8 mouse cellular contexts compared by ENCODE assay signal in the genomic region with DNA sequence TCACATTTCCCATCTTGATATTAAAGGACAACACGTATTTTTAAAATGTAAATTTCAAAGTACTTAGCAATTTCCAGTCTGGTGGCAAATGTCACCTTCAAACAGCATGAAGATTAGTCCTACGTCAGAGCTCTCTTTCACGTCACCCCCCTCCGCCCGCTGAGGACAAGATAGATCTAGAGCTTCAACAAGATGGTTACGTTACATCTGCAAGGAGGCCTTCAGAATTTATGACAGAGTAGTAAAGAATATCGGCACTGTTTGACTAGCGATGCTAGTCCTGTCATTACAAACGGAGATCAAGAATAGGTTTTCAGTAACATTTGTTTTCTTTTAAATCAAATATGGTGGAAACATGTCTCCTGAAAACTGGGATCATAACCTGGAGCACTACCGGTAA. TPM values are rescaled to one million over a fixed set of nuclear protein-coding genes. Genes with fewer than 3 reads are reported as not detected.
DNase-seq lines count a peak whose midpoint lies in the region; ATAC-seq and TF ChIP-seq lines count a peak whose summit lies in the region.

No protein-coding gene starts in this region.

- TF ChIP-seq CTCF in gastrocnemius, adult 2 months (IDR thresholded peaks at IDR 0.05): no peak

- DNase-seq in gastrocnemius, adult 2 months: peak; percentile 42
- DNase-seq in gastrocnemius, postnatal 4 days (ENCODE audit: low spot score in 2 of 2): no peak
- peak; percentile 76 for DNase-seq in adipocyte (ENCODE audit: low spot score)
- DNase-seq in kidney, adult 18-20 months: peak; percentile 42
- DNase-seq in right cerebral cortex, adult 2 months (ENCODE audit: low spot score in 2 of 2): peak; percentile 57 to 74
- DNase-seq in spleen, postnatal 14 days (ENCODE audit: low spot score in 2 of 2): no peak

- H3K27ac ChIP-seq in gastrocnemius, adult 2 months: peak overlapping the region; percentile 89
- peak overlapping the region; percentile 88 for H3K27ac ChIP-seq in forebrain, embryonic 15.5 days (replicated peaks)
- H3K27ac ChIP-seq in limb, embryonic 15.5 days: peak overlapping the region; percentile 84; the same call in 1 of the 2 replicates

- H3K4me2 ChIP-seq in forebrain, embryonic 15.5 days (replicated peaks): peak overlapping the region; percentile 63
- peak overlapping the region; percentile 49 for H3K4me2 ChIP-seq in limb, embryonic 15.5 days

- ATAC-seq in forebrain, embryonic 15.5 days (replicated peaks): no peak
- ATAC-seq in limb, embryonic 15.5 days (ENCODE audit: insufficient number of reproducible peaks, low FRiP score, low TSS enrichment, low read depth): no peak

- peaks cover 34% of the 10 kb centered on the region for H3K4me1 ChIP-seq in forebrain, embryonic 15.5 days
- peaks cover 21% of the 10 kb centered on the region for H3K4me1 ChIP-seq in limb, embryonic 15.5 days

- peak overlapping the region; percentile 77 for H3K9ac ChIP-seq in forebrain, embryonic 15.5 days (replicated peaks)
- peak overlapping the region; percentile 49; the same call in 1 of the 2 replicates for H3K9ac ChIP-seq in limb, embryonic 15.5 days

- intact Hi-C loops in gastrocnemius, adult 2 months (cut with DNase I): no loop called here

- peaks cover 5% of the 10 kb centered on the region; the same call in 1 of the 2 replicates for H3K36me3 ChIP-seq in forebrain, embryonic 15.5 days
- peaks cover 4% of the 10 kb centered on the region; the same call in 1 of the 2 replicates for H3K36me3 ChIP-seq in limb, embryonic 15.5 days

- no peaks in the 10 kb centered on the region for H3K27me3 ChIP-seq in forebrain, embryonic 15.5 days
- no peaks in the 10 kb centered on the region for H3K27me3 ChIP-seq in limb, embryonic 15.5 days

- 8% methylated on average over 10 of the region's 10 CpGs for WGBS in forebrain, embryonic 15.5 days
- 6% methylated on average over 10 of the region's 10 CpGs for WGBS in limb, embryonic 15.5 days

- no peaks in the 10 kb centered on the region for H3K9me3 ChIP-seq in forebrain, embryonic 15.5 days
- no peaks in the 10 kb centered on the region for H3K9me3 ChIP-seq in limb, embryonic 15.5 days

- peak overlapping the region; percentile 92 for H3K4me3 ChIP-seq in gastrocnemius, adult 2 months
- peak overlapping the region; percentile 77 for H3K4me3 ChIP-seq in forebrain, embryonic 15.5 days
- peak overlapping the region; percentile 87 for H3K4me3 ChIP-seq in limb, embryonic 15.5 days

RNA-seq across cellular contexts. Expression of a gene that starts 1.1 kb away (rescaled TPM):
- total RNA-seq in gastrocnemius, adult 2 months (2021): 1 to 10 TPM; 1.1 to 2.5 TPM
- 1 to 10 TPM; 5.4 to 7.5 TPM for total RNA-seq in gastrocnemius, postnatal 4 days (2021)
- 11.3 and 13.1 TPM in 2 replicates for polyA plus RNA-seq in forebrain, embryonic 15.5 days (2015; fragmentation: Nextera tagmentation; extraction: Ambion mirVana)
- 8.3 and 8.4 TPM in 2 replicates for polyA plus RNA-seq in limb, embryonic 15.5 days (2015; fragmentation: Nextera tagmentation; extraction: Ambion mirVana)

RNA-seq across cellular contexts. Expression of a gene that starts 1.2 kb away (rescaled TPM):
- total RNA-seq in gastrocnemius, adult 2 months (2021): 1,000 to 10,000 TPM in 1 of 2 experiments, 100 to 1,000 TPM in 1; 495 to 1,053 TPM
- 100 to 1,000 TPM; 397 to 426 TPM for total RNA-seq in gastrocnemius, postnatal 4 days (2021)
- 462 and 467 TPM in 2 replicates for polyA plus RNA-seq in forebrain, embryonic 15.5 days (2015; fragmentation: Nextera tagmentation; extraction: Ambion mirVana)
- polyA plus RNA-seq in limb, embryonic 15.5 days (2015; fragmentation: Nextera tagmentation; extraction: Ambion mirVana): 375 and 398 TPM in 2 replicates

Comparison
In these comparisons a context has a peak if more than half of its experiments do, and no peak if none do; other contexts are left out.
1. DNase-seq: peak in gastrocnemius, adult 2 months (single experiment), adipocyte (single experiment), kidney, adult 18-20 months (single experiment) and right cerebral cortex, adult 2 months (2 of 2); none in gastrocnemius, postnatal 4 days (0 of 2) and spleen, postnatal 14 days (0 of 2).
2. Peak in every context shown above with its lines, with median percentiles within 50 percentile points of each other: H3K27ac ChIP-seq and H3K4me3 ChIP-seq.